Mouse (Mus musculus): ENCODE measurements at regions not wholly inside any gene's neighbourhood (a gene's known extent, or its start where the extent isn't known, plus 50 kb on each side); places are given as distances from the start of the nearest gene placed in this dataset.

- Histone ChIP-seq H3K27me3 (ENCODE audit: control insufficient read depth, insufficient read depth, insufficient read length) (no peaks in the 10 kb centered on the region), H3K4me2 (ENCODE audit: low read depth) (no peak overlapping the region), H3K79me2 (ENCODE audit: control insufficient read depth, insufficient read depth) (no peaks in the 10 kb centered on the region), H3K36me3 (ENCODE audit: control insufficient read depth, insufficient read depth) (no peaks in the 10 kb centered on the region), H3ac (ENCODE audit: control insufficient read depth, insufficient read length) (no peak overlapping the region), H3K4me3 (no peak overlapping the region)
- no peak for TF ChIP-seq MAX (IDR thresholded peaks at IDR 0.05; ENCODE audit: low read depth)
- no peak for TF ChIP-seq POLR2AphosphoS2 (IDR thresholded peaks at IDR 0.05; ENCODE audit: insufficient read length, low read depth)
- TF ChIP-seq MYOD1 (IDR thresholded peaks at IDR 0.05; ENCODE audit: control insufficient read depth in 1 of 3, insufficient read length in 2 of 3, low read depth in 2 of 3) = no peak
- TF ChIP-seq POLR2A (IDR thresholded peaks at IDR 0.05; ENCODE audit: insufficient read length, low read depth) = no peak
- TF ChIP-seq REST (IDR thresholded peaks at IDR 0.05; ENCODE audit: insufficient read depth, insufficient read length) = no peak
- TF ChIP-seq TCF12 (IDR thresholded peaks at IDR 0.05; ENCODE audit: insufficient read depth, poor library complexity, severe bottlenecking) = no peak
- no peak for TF ChIP-seq E2F4 (IDR thresholded peaks at IDR 0.05; ENCODE audit: insufficient read depth)
- no peak for TF ChIP-seq TCF3 (IDR thresholded peaks at IDR 0.05; ENCODE audit: insufficient read length, low read depth)
- TF ChIP-seq SRF (IDR thresholded peaks at IDR 0.05; ENCODE audit: control insufficient read depth, insufficient read length, low read depth) = no peak
These were observed 207.5 kb downstream of the Parm1 start for GRCm38 (mm10) chr5:91724881-91725280.

GRCm38 (mm10) chr5:91723416-91723815 lies 206.0 kb downstream of the Parm1 start:
- no peaks in the 10 kb centered on the region for H3K36me3 ChIP-seq (ENCODE audit: control insufficient read depth, insufficient read depth)
- TF ChIP-seq MYOG (IDR thresholded peaks at IDR 0.05; ENCODE audit: control insufficient read depth in 1 of 3, insufficient read depth in 1 of 3, insufficient read length in 2 of 3, low read depth in 2 of 3) (no peak), USF1 (IDR thresholded peaks at IDR 0.05; ENCODE audit: low read depth) (no peak), CEBPB (IDR thresholded peaks at IDR 0.05; ENCODE audit: insufficient read depth, poor library complexity, severe bottlenecking) (no peak), POLR2AphosphoS2 (IDR thresholded peaks at IDR 0.05; ENCODE audit: insufficient read length, low read depth) (no peak), REST (IDR thresholded peaks at IDR 0.05; ENCODE audit: insufficient read depth, insufficient read length) (no peak), MYOD1 (IDR thresholded peaks at IDR 0.05; ENCODE audit: control insufficient read depth in 1 of 3, insufficient read length in 2 of 3, low read depth in 2 of 3) (no peak), TCF12 (IDR thresholded peaks at IDR 0.05; ENCODE audit: insufficient read depth, poor library complexity, severe bottlenecking) (no peak)
- H3K4me2 ChIP-seq (ENCODE audit: low read depth) = no peak overlapping the region
- no peaks in the 10 kb centered on the region for H3K79me2 ChIP-seq (ENCODE audit: control insufficient read depth, insufficient read depth)
- no peaks in the 10 kb centered on the region for H3K27me3 ChIP-seq (ENCODE audit: control insufficient read depth, insufficient read depth, insufficient read length)
- H3ac ChIP-seq (ENCODE audit: control insufficient read depth, insufficient read length) = no peak overlapping the region
- H3K4me3 ChIP-seq = no peak overlapping the region

- H3K36me3 ChIP-seq (ENCODE audit: control insufficient read depth, insufficient read depth) = no peaks in the 10 kb centered on the region
- no peak overlapping the region for H3ac ChIP-seq (ENCODE audit: control insufficient read depth, insufficient read length)
- H3K4me2 ChIP-seq (ENCODE audit: low read depth) = no peak overlapping the region
- TF ChIP-seq TCF12 (IDR thresholded peaks at IDR 0.05; ENCODE audit: insufficient read depth, poor library complexity, severe bottlenecking) = no peak
- no peak for TF ChIP-seq POLR2AphosphoS2 (IDR thresholded peaks at IDR 0.05; ENCODE audit: insufficient read length, low read depth)
- TF ChIP-seq POLR2A (IDR thresholded peaks at IDR 0.05; ENCODE audit: insufficient read length, low read depth) = no peak
- no peak for TF ChIP-seq MAX (IDR thresholded peaks at IDR 0.05; ENCODE audit: low read depth)
- TF ChIP-seq MYOG (IDR thresholded peaks at IDR 0.05; ENCODE audit: control insufficient read depth in 1 of 3, insufficient read depth in 1 of 3, insufficient read length in 2 of 3, low read depth in 2 of 3) = no peak
- no peak for TF ChIP-seq TCF3 (IDR thresholded peaks at IDR 0.05; ENCODE audit: insufficient read length, low read depth)
- no peak for TF ChIP-seq REST (IDR thresholded peaks at IDR 0.05; ENCODE audit: insufficient read depth, insufficient read length)
- TF ChIP-seq USF1 (IDR thresholded peaks at IDR 0.05; ENCODE audit: low read depth) = no peak
- no peak for TF ChIP-seq CEBPB (IDR thresholded peaks at IDR 0.05; ENCODE audit: insufficient read depth, poor library complexity, severe bottlenecking)
- TF ChIP-seq SRF (IDR thresholded peaks at IDR 0.05; ENCODE audit: control insufficient read depth, insufficient read length, low read depth) = no peak
- TF ChIP-seq MYOD1 (IDR thresholded peaks at IDR 0.05; ENCODE audit: control insufficient read depth in 1 of 3, insufficient read length in 2 of 3, low read depth in 2 of 3) = no peak
- no peak for TF ChIP-seq E2F4 (IDR thresholded peaks at IDR 0.05; ENCODE audit: insufficient read depth)
- H3K27me3 ChIP-seq (ENCODE audit: control insufficient read depth, insufficient read depth, insufficient read length) = no peaks in the 10 kb centered on the region
- H3K79me2 ChIP-seq (ENCODE audit: control insufficient read depth, insufficient read depth) = no peaks in the 10 kb centered on the region
- no peak overlapping the region for H3K4me3 ChIP-seq
These were observed 205.6 kb downstream of the Parm1 start for GRCm38 (mm10) chr5:91722982-91723381.

DNA sequence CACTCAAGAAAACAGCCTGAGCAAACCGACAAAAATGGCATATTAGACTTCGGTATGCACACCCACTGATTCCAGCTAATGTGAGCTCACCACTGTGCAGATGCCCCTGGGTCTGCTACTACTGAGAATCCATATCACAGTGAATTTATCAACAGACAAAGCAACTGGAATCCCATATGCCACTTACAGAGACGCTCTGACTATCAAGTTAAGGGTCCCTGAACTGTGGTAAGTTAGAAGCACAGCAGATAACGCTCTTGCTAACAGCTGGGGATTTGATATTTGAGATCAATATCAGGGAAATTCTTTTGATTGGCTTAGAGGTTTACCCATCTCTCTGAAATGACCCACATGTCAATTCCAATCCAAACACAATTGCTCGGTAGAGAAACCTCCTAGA lies 205.0 kb downstream of the Parm1 start:
- no peak for TF ChIP-seq TCF3 (IDR thresholded peaks at IDR 0.05; ENCODE audit: insufficient read length, low read depth)
- TF ChIP-seq MYOG (IDR thresholded peaks at IDR 0.05; ENCODE audit: control insufficient read depth in 1 of 3, insufficient read depth in 1 of 3, insufficient read length in 2 of 3, low read depth in 2 of 3) = no peak
- TF ChIP-seq POLR2AphosphoS2 (IDR thresholded peaks at IDR 0.05; ENCODE audit: insufficient read length, low read depth) = no peak
- no peak for TF ChIP-seq POLR2A (IDR thresholded peaks at IDR 0.05; ENCODE audit: insufficient read length, low read depth)
- no peak for TF ChIP-seq CEBPB (IDR thresholded peaks at IDR 0.05; ENCODE audit: insufficient read depth, poor library complexity, severe bottlenecking)
- no peak for TF ChIP-seq MAX (IDR thresholded peaks at IDR 0.05; ENCODE audit: low read depth)
- TF ChIP-seq REST (IDR thresholded peaks at IDR 0.05; ENCODE audit: insufficient read depth, insufficient read length) = no peak
- no peak for TF ChIP-seq E2F4 (IDR thresholded peaks at IDR 0.05; ENCODE audit: insufficient read depth)
- no peak for TF ChIP-seq MYOD1 (IDR thresholded peaks at IDR 0.05; ENCODE audit: control insufficient read depth in 1 of 3, insufficient read length in 2 of 3, low read depth in 2 of 3)
- no peak for TF ChIP-seq TCF12 (IDR thresholded peaks at IDR 0.05; ENCODE audit: insufficient read depth, poor library complexity, severe bottlenecking)
- no peak for TF ChIP-seq USF1 (IDR thresholded peaks at IDR 0.05; ENCODE audit: low read depth)
- no peak for TF ChIP-seq SRF (IDR thresholded peaks at IDR 0.05; ENCODE audit: control insufficient read depth, insufficient read length, low read depth)
- Histone ChIP-seq H3K4me2 (ENCODE audit: low read depth) (no peak overlapping the region), H3ac (ENCODE audit: control insufficient read depth, insufficient read length) (no peak overlapping the region), H3K79me2 (ENCODE audit: control insufficient read depth, insufficient read depth) (no peaks in the 10 kb centered on the region), H3K4me3 (no peak overlapping the region), H3K27me3 (ENCODE audit: control insufficient read depth, insufficient read depth, insufficient read length) (no peaks in the 10 kb centered on the region), H3K36me3 (ENCODE audit: control insufficient read depth, insufficient read depth) (no peaks in the 10 kb centered on the region)
